Mouse (Mus musculus): ENCODE results near the gene Ccsap. TPM values are rescaled to one million over a fixed set of nuclear protein-coding genes. Genes with fewer than 3 reads are reported as not detected.
A peak's percentile ranks its signal among the peaks of the same experiment; 100 is the strongest.

The Ccsap gene
- polyA plus RNA-seq, 1 experiment: 2.3 TPM

DNA sequence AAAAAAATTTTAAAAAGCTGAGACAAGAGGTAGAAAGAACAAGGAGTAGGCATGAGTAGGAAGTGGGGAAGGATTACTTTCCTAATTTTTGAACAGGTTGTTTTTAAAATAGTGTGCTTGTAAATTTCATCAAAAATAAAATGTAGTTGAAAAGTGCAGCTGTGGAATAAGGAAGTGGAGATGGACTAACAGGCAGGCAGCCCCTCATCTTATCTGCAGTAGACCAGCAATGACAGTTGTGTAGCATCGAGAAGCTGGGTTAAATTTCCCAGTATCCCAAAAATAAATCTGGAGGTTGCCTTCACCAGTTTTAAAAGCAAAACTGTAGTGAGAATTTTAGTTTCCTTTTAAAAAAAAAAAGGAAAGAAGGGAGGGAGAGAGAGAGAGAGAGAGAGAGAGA lies 5.8 kb downstream of the Ccsap start:
- Histone ChIP-seq H3K4me3 (no peak overlapping the region), H3K27me3 (ENCODE audit: control insufficient read depth, insufficient read depth, insufficient read length) (no peaks in the 10 kb centered on the region), H3K79me2 (ENCODE audit: control insufficient read depth, insufficient read depth) (peaks cover 3% of the 10 kb centered on the region), H3K36me3 (ENCODE audit: control insufficient read depth, insufficient read depth) (no peaks in the 10 kb centered on the region), H3ac (ENCODE audit: control insufficient read depth, insufficient read length) (no peak overlapping the region), H3K4me2 (ENCODE audit: low read depth) (no peak overlapping the region)
- TF ChIP-seq TCF12 (IDR thresholded peaks at IDR 0.05; ENCODE audit: insufficient read depth, poor library complexity, severe bottlenecking) (no peak), TCF3 (IDR thresholded peaks at IDR 0.05; ENCODE audit: insufficient read length, low read depth) (no peak), MYOD1 (IDR thresholded peaks at IDR 0.05; ENCODE audit: control insufficient read depth in 1 of 3, insufficient read length in 2 of 3, low read depth in 2 of 3) (no peak)

DNA sequence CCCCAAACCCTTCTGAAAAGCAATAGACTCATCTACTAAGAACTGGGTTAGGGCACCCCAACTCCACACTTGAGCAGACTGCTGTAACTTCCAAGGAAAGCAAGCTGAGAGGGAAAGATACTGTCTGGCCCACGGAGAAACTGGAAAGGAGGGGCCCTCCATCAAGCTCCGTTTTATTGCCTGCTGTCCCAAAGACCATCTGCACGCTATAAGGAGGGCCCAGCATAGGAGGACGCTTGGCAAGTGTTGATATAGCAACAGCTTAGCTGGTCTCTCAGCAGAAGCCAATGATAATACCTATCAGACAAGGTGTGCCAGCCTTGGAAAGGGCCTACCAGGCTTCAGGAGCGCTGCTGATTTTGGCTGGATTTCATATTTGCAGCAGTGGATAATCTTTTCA lies 8.4 kb downstream of the Ccsap start:
- Histone ChIP-seq H3K4me2 (ENCODE audit: low read depth) (no peak overlapping the region), H3K27me3 (ENCODE audit: control insufficient read depth, insufficient read depth, insufficient read length) (no peaks in the 10 kb centered on the region), H3K79me2 (ENCODE audit: control insufficient read depth, insufficient read depth) (peaks cover 3% of the 10 kb centered on the region), H3ac (ENCODE audit: control insufficient read depth, insufficient read length) (no peak overlapping the region), H3K4me3 (no peak overlapping the region), H3K36me3 (ENCODE audit: control insufficient read depth, insufficient read depth) (no peaks in the 10 kb centered on the region)
- TF ChIP-seq MAX (IDR thresholded peaks at IDR 0.05; ENCODE audit: low read depth) (no peak), SRF (IDR thresholded peaks at IDR 0.05; ENCODE audit: control insufficient read depth, insufficient read length, low read depth) (no peak), MYOG (IDR thresholded peaks at IDR 0.05; ENCODE audit: control insufficient read depth in 1 of 3, insufficient read depth in 1 of 3, insufficient read length in 2 of 3, low read depth in 2 of 3) (no peak), TCF12 (IDR thresholded peaks at IDR 0.05; ENCODE audit: insufficient read depth, poor library complexity, severe bottlenecking) (no peak), USF1 (IDR thresholded peaks at IDR 0.05; ENCODE audit: low read depth) (no peak), POLR2A (IDR thresholded peaks at IDR 0.05; ENCODE audit: insufficient read length, low read depth) (no peak), MYOD1 (IDR thresholded peaks at IDR 0.05; ENCODE audit: control insufficient read depth in 1 of 3, insufficient read length in 2 of 3, low read depth in 2 of 3) (no peak), TCF3 (IDR thresholded peaks at IDR 0.05; ENCODE audit: insufficient read length, low read depth) (no peak), E2F4 (IDR thresholded peaks at IDR 0.05; ENCODE audit: insufficient read depth) (no peak), CEBPB (IDR thresholded peaks at IDR 0.05; ENCODE audit: insufficient read depth, poor library complexity, severe bottlenecking) (no peak), REST (IDR thresholded peaks at IDR 0.05; ENCODE audit: insufficient read depth, insufficient read length) (no peak)

GRCm38 (mm10) chr8:123849352-123849751 lies 10.7 kb downstream of the Ccsap start:
- H3K4me3 ChIP-seq: no peak overlapping the region
- no peaks in the 10 kb centered on the region for H3K36me3 ChIP-seq (ENCODE audit: control insufficient read depth, insufficient read depth)
- no peak overlapping the region for H3ac ChIP-seq (ENCODE audit: control insufficient read depth, insufficient read length)
- H3K27me3 ChIP-seq (ENCODE audit: control insufficient read depth, insufficient read depth, insufficient read length): no peaks in the 10 kb centered on the region
- no peak overlapping the region for H3K4me2 ChIP-seq (ENCODE audit: low read depth)
- H3K79me2 ChIP-seq (ENCODE audit: control insufficient read depth, insufficient read depth): peaks cover 3% of the 10 kb centered on the region
- TF ChIP-seq MAX (IDR thresholded peaks at IDR 0.05; ENCODE audit: low read depth) (no peak), SRF (IDR thresholded peaks at IDR 0.05; ENCODE audit: control insufficient read depth, insufficient read length, low read depth) (no peak), TCF12 (IDR thresholded peaks at IDR 0.05; ENCODE audit: insufficient read depth, poor library complexity, severe bottlenecking) (no peak), USF1 (IDR thresholded peaks at IDR 0.05; ENCODE audit: low read depth) (no peak), MYOD1 (IDR thresholded peaks at IDR 0.05; ENCODE audit: control insufficient read depth in 1 of 3, insufficient read length in 2 of 3, low read depth in 2 of 3) (no peak), CEBPB (IDR thresholded peaks at IDR 0.05; ENCODE audit: insufficient read depth, poor library complexity, severe bottlenecking) (no peak), POLR2A (IDR thresholded peaks at IDR 0.05; ENCODE audit: insufficient read length, low read depth) (no peak), REST (IDR thresholded peaks at IDR 0.05; ENCODE audit: insufficient read depth, insufficient read length) (no peak), MYOG (IDR thresholded peaks at IDR 0.05; ENCODE audit: control insufficient read depth in 1 of 3, insufficient read depth in 1 of 3, insufficient read length in 2 of 3, low read depth in 2 of 3) (no peak), POLR2AphosphoS2 (IDR thresholded peaks at IDR 0.05; ENCODE audit: insufficient read length, low read depth) (no peak), TCF3 (IDR thresholded peaks at IDR 0.05; ENCODE audit: insufficient read length, low read depth) (no peak), E2F4 (IDR thresholded peaks at IDR 0.05; ENCODE audit: insufficient read depth) (no peak)

DNA sequence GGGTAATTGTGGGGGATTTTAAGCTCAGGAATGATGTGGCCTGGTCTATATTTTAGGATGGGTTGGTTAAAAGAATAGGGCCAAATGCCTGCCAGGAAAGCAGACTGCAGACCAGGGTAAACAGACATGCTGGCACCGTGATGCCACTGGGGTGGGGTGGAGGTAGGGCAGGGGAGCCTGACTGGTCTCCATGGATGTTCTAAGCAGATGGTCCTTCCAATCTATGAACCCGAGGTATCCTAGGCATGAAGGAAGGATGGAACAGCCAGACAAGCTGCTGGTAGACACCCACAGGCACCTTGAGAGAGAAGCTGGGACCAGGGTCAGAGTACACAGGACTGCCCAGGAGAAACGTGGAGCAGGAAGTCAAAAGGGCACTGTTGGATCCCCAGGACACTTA lies 12.5 kb downstream of the Ccsap start:
- H3K79me2 ChIP-seq (ENCODE audit: control insufficient read depth, insufficient read depth): peaks cover 3% of the 10 kb centered on the region
- TF ChIP-seq CEBPB (IDR thresholded peaks at IDR 0.05; ENCODE audit: insufficient read depth, poor library complexity, severe bottlenecking): no peak
- no peak for TF ChIP-seq MYOG (IDR thresholded peaks at IDR 0.05; ENCODE audit: control insufficient read depth in 1 of 3, insufficient read depth in 1 of 3, insufficient read length in 2 of 3, low read depth in 2 of 3)
- TF ChIP-seq E2F4 (IDR thresholded peaks at IDR 0.05; ENCODE audit: insufficient read depth): no peak
- no peak for TF ChIP-seq POLR2AphosphoS2 (IDR thresholded peaks at IDR 0.05; ENCODE audit: insufficient read length, low read depth)
- no peak for TF ChIP-seq POLR2A (IDR thresholded peaks at IDR 0.05; ENCODE audit: insufficient read length, low read depth)
- TF ChIP-seq MYOD1 (IDR thresholded peaks at IDR 0.05; ENCODE audit: control insufficient read depth in 1 of 3, insufficient read length in 2 of 3, low read depth in 2 of 3): no peak
- TF ChIP-seq TCF12 (IDR thresholded peaks at IDR 0.05; ENCODE audit: insufficient read depth, poor library complexity, severe bottlenecking): no peak
- no peak for TF ChIP-seq REST (IDR thresholded peaks at IDR 0.05; ENCODE audit: insufficient read depth, insufficient read length)
- TF ChIP-seq USF1 (IDR thresholded peaks at IDR 0.05; ENCODE audit: low read depth): no peak
- no peak for TF ChIP-seq SRF (IDR thresholded peaks at IDR 0.05; ENCODE audit: control insufficient read depth, insufficient read length, low read depth)
- TF ChIP-seq MAX (IDR thresholded peaks at IDR 0.05; ENCODE audit: low read depth): no peak
- TF ChIP-seq TCF3 (IDR thresholded peaks at IDR 0.05; ENCODE audit: insufficient read length, low read depth): no peak
- no peaks in the 10 kb centered on the region for H3K27me3 ChIP-seq (ENCODE audit: control insufficient read depth, insufficient read depth, insufficient read length)
- no peak overlapping the region for H3ac ChIP-seq (ENCODE audit: control insufficient read depth, insufficient read length)
- H3K36me3 ChIP-seq (ENCODE audit: control insufficient read depth, insufficient read depth): no peaks in the 10 kb centered on the region
- H3K4me3 ChIP-seq: no peak overlapping the region
- H3K4me2 ChIP-seq (ENCODE audit: low read depth): no peak overlapping the region

- TF ChIP-seq POLR2AphosphoS2 (IDR thresholded peaks at IDR 0.05; ENCODE audit: insufficient read length, low read depth) (no peak), MYOG (IDR thresholded peaks at IDR 0.05; ENCODE audit: control insufficient read depth in 1 of 3, insufficient read depth in 1 of 3, insufficient read length in 2 of 3, low read depth in 2 of 3) (peak in 1 of 3 experiments; percentile 24)
Observed at GRCm38 (mm10) chr8:123846509-123846908, 13.5 kb downstream of the Ccsap start.

More at GRCm38 (mm10) chr8:123846509-123846908, 13.5 kb downstream of the Ccsap start:
- Histone ChIP-seq H3K4me2 (ENCODE audit: low read depth) (no peak overlapping the region), H3K79me2 (ENCODE audit: control insufficient read depth, insufficient read depth) (peaks cover 3% of the 10 kb centered on the region), H3K27me3 (ENCODE audit: control insufficient read depth, insufficient read depth, insufficient read length) (no peaks in the 10 kb centered on the region), H3ac (ENCODE audit: control insufficient read depth, insufficient read length) (no peak overlapping the region), H3K4me3 (no peak overlapping the region), H3K36me3 (ENCODE audit: control insufficient read depth, insufficient read depth) (no peaks in the 10 kb centered on the region)

All from myocyte (in vitro differentiated cells).